Mouse (Mus musculus): ENCODE results near the gene Ptger3. TPM values are rescaled to one million over a fixed set of nuclear protein-coding genes. Genes with fewer than 3 reads are reported as not detected.

Ptger3 gene
- polyA plus RNA-seq, 1 experiment from 2014 or later = 3.2 TPM

DNA sequence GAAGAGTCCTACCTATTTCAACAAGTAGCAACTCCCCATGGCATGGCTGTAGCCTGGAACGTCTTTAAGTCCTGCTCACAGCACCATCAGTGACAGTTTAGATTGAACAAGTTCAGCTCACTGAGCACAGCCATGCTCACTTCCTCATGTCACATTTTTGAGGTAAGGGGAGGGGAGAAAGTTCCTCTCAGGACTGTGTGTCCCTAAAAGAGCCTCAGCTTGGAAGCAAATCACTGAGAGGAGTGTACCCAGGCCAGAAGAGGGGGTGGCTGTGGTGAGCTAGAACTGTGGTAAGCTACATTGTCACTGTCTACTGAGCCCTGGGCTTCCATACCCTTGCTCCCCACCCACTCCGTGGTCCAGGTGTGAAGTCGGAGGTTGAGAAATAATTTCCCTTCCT, 60.7 kb downstream of the Ptger3 start:
- Histone ChIP-seq H3K4me2 (ENCODE audit: low read depth, low read length) (no peak overlapping the region), H3K4me3 (ENCODE audit: low read length) (no peak overlapping the region), H3K27ac (ENCODE audit: low read length) (no peak overlapping the region), H3K27me3 (ENCODE audit: control insufficient read depth, insufficient read depth, low read length) (no peaks in the 10 kb centered on the region), H3K36me3 (ENCODE audit: control insufficient read depth, insufficient read depth) (no peaks in the 10 kb centered on the region), H3K9me3 (replicated peaks; ENCODE audit: control insufficient read depth, low read length) (no peaks in the 10 kb centered on the region), H3K9ac (ENCODE audit: low read length) (no peak overlapping the region), H3K4me1 (ENCODE audit: control insufficient read depth, insufficient read depth, low read length) (no peaks in the 10 kb centered on the region)
- WGBS = 71% methylated on average over 3 of the region's 3 CpGs
- no peak for ATAC-seq (replicated peaks; ENCODE audit: extremely low read depth, insufficient read depth, low FRiP score)

DNA sequence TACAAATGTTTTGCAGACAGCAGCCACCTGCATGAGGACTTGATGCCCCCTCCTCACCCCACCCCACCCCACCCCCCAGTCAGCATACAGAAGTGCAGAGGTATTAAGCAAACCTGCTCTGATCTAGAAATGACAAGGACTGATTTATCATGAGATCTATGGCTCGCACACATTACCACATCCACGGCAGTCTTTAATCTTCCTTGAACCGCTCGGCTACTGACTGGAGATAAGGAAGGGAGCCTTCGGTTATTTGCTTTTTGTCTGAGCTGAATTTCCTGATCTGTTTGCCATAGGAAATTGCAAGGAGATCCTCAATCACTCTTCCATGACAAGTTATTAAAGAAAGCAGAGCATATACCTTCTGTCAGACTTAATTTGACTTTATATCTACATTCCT, 64.0 kb downstream of the Ptger3 start:
- Histone ChIP-seq H3K9me3 (replicated peaks; ENCODE audit: control insufficient read depth, low read length) (no peaks in the 10 kb centered on the region), H3K36me3 (ENCODE audit: control insufficient read depth, insufficient read depth) (no peaks in the 10 kb centered on the region), H3K4me2 (ENCODE audit: low read depth, low read length) (no peak overlapping the region), H3K9ac (ENCODE audit: low read length) (no peak overlapping the region), H3K27ac (ENCODE audit: low read length) (no peak overlapping the region), H3K4me1 (ENCODE audit: control insufficient read depth, insufficient read depth, low read length) (no peaks in the 10 kb centered on the region), H3K4me3 (ENCODE audit: low read length) (no peak overlapping the region), H3K27me3 (ENCODE audit: control insufficient read depth, insufficient read depth, low read length) (no peaks in the 10 kb centered on the region)
- WGBS = 29% methylated on average over 5 of the region's 5 CpGs
- ATAC-seq (replicated peaks; ENCODE audit: extremely low read depth, insufficient read depth, low FRiP score) = no peak

GRCm38 (mm10) chr3:157631383-157631782, 64.7 kb downstream of the Ptger3 start:
- Histone ChIP-seq H3K9me3 (replicated peaks; ENCODE audit: control insufficient read depth, low read length) (no peaks in the 10 kb centered on the region), H3K4me1 (ENCODE audit: control insufficient read depth, insufficient read depth, low read length) (no peaks in the 10 kb centered on the region), H3K36me3 (ENCODE audit: control insufficient read depth, insufficient read depth) (no peaks in the 10 kb centered on the region), H3K4me3 (ENCODE audit: low read length) (no peak overlapping the region), H3K9ac (ENCODE audit: low read length) (no peak overlapping the region), H3K27me3 (ENCODE audit: control insufficient read depth, insufficient read depth, low read length) (no peaks in the 10 kb centered on the region), H3K27ac (ENCODE audit: low read length) (no peak overlapping the region), H3K4me2 (ENCODE audit: low read depth, low read length) (no peak overlapping the region)
- ATAC-seq (replicated peaks; ENCODE audit: extremely low read depth, insufficient read depth, low FRiP score) = no peak
- WGBS = 19% methylated on average over 2 of the region's 2 CpGs

- Histone ChIP-seq H3K27me3 (ENCODE audit: control insufficient read depth, insufficient read depth, low read length) (no peaks in the 10 kb centered on the region), H3K36me3 (ENCODE audit: control insufficient read depth, insufficient read depth) (no peaks in the 10 kb centered on the region), H3K4me1 (ENCODE audit: control insufficient read depth, insufficient read depth, low read length) (no peaks in the 10 kb centered on the region), H3K4me2 (ENCODE audit: low read depth, low read length) (no peak overlapping the region), H3K9ac (ENCODE audit: low read length) (no peak overlapping the region), H3K4me3 (ENCODE audit: low read length) (no peak overlapping the region), H3K9me3 (replicated peaks; ENCODE audit: control insufficient read depth, low read length) (no peaks in the 10 kb centered on the region), H3K27ac (ENCODE audit: low read length) (no peak overlapping the region)
- no peak for ATAC-seq (replicated peaks; ENCODE audit: extremely low read depth, insufficient read depth, low FRiP score)
- WGBS = 73% methylated on average over 3 of the region's 3 CpGs
These were observed 67.7 kb downstream of the Ptger3 start for GRCm38 (mm10) chr3:157634431-157634830.

DNA sequence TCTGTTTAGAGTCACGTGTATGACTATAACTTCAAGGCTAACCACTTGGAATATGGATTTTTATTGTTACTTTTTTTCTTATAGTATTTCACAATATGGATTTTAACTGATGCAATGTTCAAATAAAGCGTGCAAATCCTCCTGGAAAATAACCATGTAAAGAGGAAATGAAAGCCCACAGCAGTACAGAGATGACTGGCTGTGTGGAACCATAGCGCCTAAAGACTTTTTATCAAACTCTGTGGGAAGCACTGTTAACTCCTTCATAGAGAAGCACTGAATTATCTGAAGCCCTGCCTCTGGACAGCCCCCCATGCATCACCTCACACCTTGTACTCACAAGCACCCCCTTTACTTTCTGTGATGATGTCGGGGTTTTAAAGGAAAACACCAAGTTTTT, 69.0 kb downstream of the Ptger3 start:
- Histone ChIP-seq H3K36me3 (ENCODE audit: control insufficient read depth, insufficient read depth) (no peaks in the 10 kb centered on the region), H3K27ac (ENCODE audit: low read length) (no peak overlapping the region), H3K27me3 (ENCODE audit: control insufficient read depth, insufficient read depth, low read length) (no peaks in the 10 kb centered on the region), H3K9me3 (replicated peaks; ENCODE audit: control insufficient read depth, low read length) (no peaks in the 10 kb centered on the region), H3K4me3 (ENCODE audit: low read length) (no peak overlapping the region), H3K4me2 (ENCODE audit: low read depth, low read length) (no peak overlapping the region), H3K4me1 (ENCODE audit: control insufficient read depth, insufficient read depth, low read length) (no peaks in the 10 kb centered on the region), H3K9ac (ENCODE audit: low read length) (no peak overlapping the region)
- 62% methylated on average over 4 of the region's 4 CpGs for WGBS
- ATAC-seq (replicated peaks; ENCODE audit: extremely low read depth, insufficient read depth, low FRiP score) = no peak

GRCm38 (mm10) chr3:157636887-157637286, 70.2 kb downstream of the Ptger3 start:
- no peak overlapping the region for H3K4me3 ChIP-seq (ENCODE audit: low read length)
- no peak overlapping the region for H3K4me2 ChIP-seq (ENCODE audit: low read depth, low read length)
- no peaks in the 10 kb centered on the region for H3K27me3 ChIP-seq (ENCODE audit: control insufficient read depth, insufficient read depth, low read length)
- ATAC-seq (replicated peaks; ENCODE audit: extremely low read depth, insufficient read depth, low FRiP score) = no peak
- no peaks in the 10 kb centered on the region for H3K36me3 ChIP-seq (ENCODE audit: control insufficient read depth, insufficient read depth)
- H3K9me3 ChIP-seq (replicated peaks; ENCODE audit: control insufficient read depth, low read length) = no peaks in the 10 kb centered on the region
- no peaks in the 10 kb centered on the region for H3K4me1 ChIP-seq (ENCODE audit: control insufficient read depth, insufficient read depth, low read length)
- H3K27ac ChIP-seq (ENCODE audit: low read length) = no peak overlapping the region
- H3K9ac ChIP-seq (ENCODE audit: low read length) = no peak overlapping the region

- Histone ChIP-seq H3K4me3 (ENCODE audit: low read length) (no peak overlapping the region), H3K27me3 (ENCODE audit: control insufficient read depth, insufficient read depth, low read length) (no peaks in the 10 kb centered on the region), H3K4me1 (ENCODE audit: control insufficient read depth, insufficient read depth, low read length) (no peaks in the 10 kb centered on the region), H3K9me3 (replicated peaks; ENCODE audit: control insufficient read depth, low read length) (no peaks in the 10 kb centered on the region), H3K9ac (ENCODE audit: low read length) (no peak overlapping the region), H3K36me3 (ENCODE audit: control insufficient read depth, insufficient read depth) (no peaks in the 10 kb centered on the region), H3K4me2 (ENCODE audit: low read depth, low read length) (no peak overlapping the region), H3K27ac (ENCODE audit: low read length) (no peak overlapping the region)
- ATAC-seq (replicated peaks; ENCODE audit: extremely low read depth, insufficient read depth, low FRiP score) = no peak
- WGBS = 68% methylated on average over 2 of the region's 2 CpGs
These were observed 70.6 kb downstream of the Ptger3 start for GRCm38 (mm10) chr3:157637341-157637740.

DNA sequence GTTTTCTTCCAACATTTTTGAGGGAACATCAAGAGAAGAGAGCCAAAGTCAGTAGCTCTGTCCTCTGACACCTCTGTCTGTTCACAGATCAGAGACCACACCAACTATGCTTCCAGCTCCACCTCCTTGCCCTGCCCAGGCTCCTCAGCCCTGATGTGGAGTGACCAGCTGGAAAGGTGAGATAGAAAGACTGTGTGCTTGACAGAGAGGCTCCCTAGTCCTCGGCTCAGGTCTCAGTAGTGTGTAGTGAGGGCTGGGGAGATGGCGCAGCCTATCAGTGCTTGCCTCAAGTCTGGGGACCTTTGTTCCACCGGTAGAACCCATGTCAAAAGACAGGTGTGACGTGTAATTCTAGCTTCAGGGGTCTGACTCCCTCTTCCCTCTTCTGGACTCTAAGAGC, 74.9 kb downstream of the Ptger3 start:
- ATAC-seq (replicated peaks; ENCODE audit: extremely low read depth, insufficient read depth, low FRiP score) = no peak
- 81% methylated on average over 4 of the region's 4 CpGs for WGBS
- H3K4me2 ChIP-seq (ENCODE audit: low read depth, low read length) = no peak overlapping the region
- no peaks in the 10 kb centered on the region for H3K36me3 ChIP-seq (ENCODE audit: control insufficient read depth, insufficient read depth)
- no peaks in the 10 kb centered on the region for H3K27me3 ChIP-seq (ENCODE audit: control insufficient read depth, insufficient read depth, low read length)
- H3K4me3 ChIP-seq (ENCODE audit: low read length) = no peak overlapping the region
- H3K27ac ChIP-seq (ENCODE audit: low read length) = no peak overlapping the region
- H3K9ac ChIP-seq (ENCODE audit: low read length) = no peak overlapping the region
- no peaks in the 10 kb centered on the region for H3K9me3 ChIP-seq (replicated peaks; ENCODE audit: control insufficient read depth, low read length)
- H3K4me1 ChIP-seq (ENCODE audit: control insufficient read depth, insufficient read depth, low read length) = no peaks in the 10 kb centered on the region

DNA sequence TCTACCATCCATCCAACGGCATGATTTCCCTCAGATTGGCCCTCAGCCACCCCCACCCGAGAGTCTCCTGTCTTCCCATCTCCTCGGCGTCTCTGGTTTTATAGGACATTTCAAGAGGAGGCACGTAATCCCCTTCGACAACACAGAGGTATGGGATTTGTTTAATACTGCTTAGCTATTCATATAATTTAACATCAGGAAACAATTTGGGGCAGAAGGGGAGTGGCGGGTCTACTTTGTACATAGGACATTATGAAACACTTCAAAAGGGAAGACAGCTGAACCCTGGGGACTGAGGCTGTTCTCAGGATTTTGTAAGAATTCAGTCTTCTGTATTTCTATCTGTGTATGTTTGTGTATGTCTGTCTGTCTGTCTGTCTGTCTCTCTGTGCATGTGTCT, 94.9 kb downstream of the Ptger3 start:
- no peak overlapping the region for H3K4me3 ChIP-seq (ENCODE audit: low read length)
- H3K9ac ChIP-seq (ENCODE audit: low read length) = no peak overlapping the region
- no peaks in the 10 kb centered on the region for H3K9me3 ChIP-seq (replicated peaks; ENCODE audit: control insufficient read depth, low read length)
- H3K27ac ChIP-seq (ENCODE audit: low read length) = no peak overlapping the region
- ATAC-seq (replicated peaks; ENCODE audit: extremely low read depth, insufficient read depth, low FRiP score) = no peak
- WGBS = 85% methylated on average over 7 of the region's 7 CpGs
- H3K4me1 ChIP-seq (ENCODE audit: control insufficient read depth, insufficient read depth, low read length) = no peaks in the 10 kb centered on the region
- H3K4me2 ChIP-seq (ENCODE audit: low read depth, low read length) = no peak overlapping the region
- H3K27me3 ChIP-seq (ENCODE audit: control insufficient read depth, insufficient read depth, low read length) = no peaks in the 10 kb centered on the region
- H3K36me3 ChIP-seq (ENCODE audit: control insufficient read depth, insufficient read depth) = no peaks in the 10 kb centered on the region

DNA sequence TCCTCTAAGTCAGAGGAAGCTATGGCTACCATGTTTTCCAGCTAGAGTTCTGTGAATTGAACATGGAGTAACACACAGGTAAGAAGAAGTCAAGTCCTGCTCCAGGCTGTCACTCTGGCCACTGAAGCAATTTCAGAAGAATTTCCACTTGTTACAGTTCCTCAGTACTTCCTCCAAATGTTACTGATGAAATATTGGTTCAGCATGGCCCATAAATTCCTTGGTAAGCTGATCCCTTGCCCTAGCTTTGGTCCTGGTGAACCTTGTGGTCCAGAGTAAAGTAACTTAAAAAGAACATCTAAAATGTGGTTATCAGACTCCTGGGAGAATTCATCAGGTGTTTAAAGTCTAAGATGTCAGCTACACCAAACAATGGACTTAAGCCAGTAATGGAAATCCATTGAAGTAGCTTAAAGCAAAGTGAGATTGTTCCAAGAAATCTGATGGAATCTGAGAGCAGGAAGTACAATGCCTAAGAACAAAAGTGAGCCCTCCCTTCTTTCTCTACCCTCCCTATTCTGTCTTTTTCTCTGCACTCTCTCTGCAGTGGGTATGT, 97.9 kb downstream of the Ptger3 start:
- Histone ChIP-seq H3K27ac (ENCODE audit: low read length) (no peak overlapping the region), H3K9ac (ENCODE audit: low read length) (no peak overlapping the region), H3K36me3 (ENCODE audit: control insufficient read depth, insufficient read depth) (no peaks in the 10 kb centered on the region), H3K4me3 (ENCODE audit: low read length) (no peak overlapping the region), H3K27me3 (ENCODE audit: control insufficient read depth, insufficient read depth, low read length) (no peaks in the 10 kb centered on the region), H3K4me1 (ENCODE audit: control insufficient read depth, insufficient read depth, low read length) (no peaks in the 10 kb centered on the region), H3K4me2 (ENCODE audit: low read depth, low read length) (no peak overlapping the region), H3K9me3 (replicated peaks; ENCODE audit: control insufficient read depth, low read length) (no peaks in the 10 kb centered on the region)
- ATAC-seq (replicated peaks; ENCODE audit: extremely low read depth, insufficient read depth, low FRiP score) = no peak

Data from heart, embryonic 16.5 days (tissue).